Mouse (Mus musculus): ENCODE results near the gene Hdac6.

DNA sequence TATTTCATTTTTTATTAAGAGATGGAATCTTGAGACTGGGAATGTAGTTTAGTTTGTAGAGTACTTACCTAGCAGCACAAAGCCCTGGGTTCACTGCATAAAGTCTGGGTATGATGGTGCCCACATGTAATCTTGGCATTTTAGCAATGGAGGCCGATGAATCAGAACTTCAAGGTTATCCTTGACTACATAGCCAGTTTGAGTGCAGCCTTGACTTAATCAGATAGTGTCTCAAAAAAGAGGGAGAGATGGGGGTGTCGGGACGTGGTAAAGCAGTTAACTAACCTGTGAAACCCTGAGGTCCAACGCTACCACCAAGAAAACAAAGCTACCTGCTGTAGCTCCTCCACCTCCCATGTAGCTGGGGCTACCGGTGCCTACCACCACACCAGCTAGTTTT lies 43.2 kb downstream of the Hdac6 start:
- no peak for TF ChIP-seq POLR2A (IDR thresholded peaks at IDR 0.05; ENCODE audit: low read depth, low read length)
- TF ChIP-seq CTCF (IDR thresholded peaks at IDR 0.05; ENCODE audit: extremely low read depth, insufficient read depth, insufficient read length, insufficient replicate concordance), result no peak
